Mouse (Mus musculus): Measurements from ENCODE around the gene Ank.
"Not testable (repeated sequence)": the region's sequence is repeated elsewhere in the genome, so short reads cannot be mapped to it uniquely, and the experiment has no call there.

DNA sequence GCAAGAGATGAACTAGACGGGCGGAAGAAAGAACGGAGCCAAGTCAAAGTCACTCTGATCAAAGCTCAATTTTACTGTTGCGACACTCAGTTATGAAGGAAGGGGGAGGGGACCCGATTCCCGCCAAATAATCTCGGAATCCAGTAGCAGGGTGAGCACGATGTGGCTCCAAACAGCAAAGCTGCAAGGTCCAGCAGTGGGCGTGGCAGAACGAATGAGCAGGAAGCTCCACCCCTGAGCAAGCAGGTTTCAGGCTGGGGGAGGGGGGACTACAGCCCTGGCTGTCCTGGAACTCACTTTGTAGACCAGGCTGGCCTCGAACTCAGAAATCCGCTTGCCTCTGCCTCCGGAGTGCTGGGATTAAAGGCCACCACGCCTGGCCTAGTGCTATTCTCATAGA lies 6.7 kb upstream of the Ank start:
- not testable (repeated sequence) for TF ChIP-seq CTCF (IDR thresholded peaks at IDR 0.05; ENCODE audit: borderline replicate concordance, extremely low read depth, insufficient read depth, insufficient read length); POLR2A (IDR thresholded peaks at IDR 0.05; ENCODE audit: borderline replicate concordance, extremely low read depth, insufficient read depth, insufficient read length, poor library complexity, severe bottlenecking)
